12 mouse cellular contexts compared by ENCODE assay signal in genomic region chr1:155064111-155064510, GRCm38 (mm10). TPM values are rescaled to one million over a fixed set of nuclear protein-coding genes. Genes with fewer than 3 reads are reported as not detected.
DNase-seq lines count a peak whose midpoint lies in the region; ATAC-seq and TF ChIP-seq lines count a peak whose summit lies in the region.
"Had no signal": no experiment of that assay in that cellular context is flagged by ENCODE, and none has a peak within 500 bp of the region (broad histone marks: within the 10 kb centered on the region; RNA-seq: fewer than 3 reads in every experiment).

No protein-coding gene starts in this region.

- no peaks in the 10 kb centered on the region for H3K27me3 ChIP-seq in lung, embryonic 16.5 days (ENCODE audit: control insufficient read depth, insufficient read depth, low read depth, low read length)
- H3K27me3 ChIP-seq in kidney, postnatal 0 days (ENCODE audit: insufficient read depth, low read length) = no peaks in the 10 kb centered on the region
- H3K27me3 ChIP-seq in stomach, postnatal 0 days (ENCODE audit: control insufficient read depth, insufficient read depth, low read length) = no peaks in the 10 kb centered on the region
- H3K27me3 ChIP-seq: heart, embryonic 13.5 days; midbrain, embryonic 15.5 days had no signal

- H3K36me3 ChIP-seq in lung, embryonic 16.5 days (ENCODE audit: control insufficient read depth, insufficient read depth, low read length) = no peaks in the 10 kb centered on the region
- H3K36me3 ChIP-seq in kidney, postnatal 0 days (ENCODE audit: insufficient read depth, low read length) = no peaks in the 10 kb centered on the region
- no peaks in the 10 kb centered on the region for H3K36me3 ChIP-seq in stomach, postnatal 0 days (ENCODE audit: control insufficient read depth, insufficient read depth, low read length)
- H3K36me3 ChIP-seq: heart, embryonic 13.5 days; midbrain, embryonic 15.5 days had no signal

- no peaks in the 10 kb centered on the region for H3K9me3 ChIP-seq in lung, embryonic 16.5 days (ENCODE audit: control insufficient read depth, low read length)
- H3K9me3 ChIP-seq in kidney, postnatal 0 days (replicated peaks; ENCODE audit: low read length) = no peaks in the 10 kb centered on the region
- H3K9me3 ChIP-seq in stomach, postnatal 0 days (ENCODE audit: control insufficient read depth, low read length) = no peaks in the 10 kb centered on the region
- H3K9me3 ChIP-seq: heart, embryonic 13.5 days; midbrain, embryonic 15.5 days had no signal

- H3K4me3 ChIP-seq in gastrocnemius, adult 2 months = no peak overlapping the region
- H3K4me3 ChIP-seq in lung, embryonic 16.5 days (ENCODE audit: low read length) = no peak overlapping the region
- H3K4me3 ChIP-seq in kidney, postnatal 0 days (replicated peaks; ENCODE audit: low read depth, low read length) = no peak overlapping the region
- no peak overlapping the region for H3K4me3 ChIP-seq in stomach, postnatal 0 days (ENCODE audit: low read depth, low read length)
- H3K4me3 ChIP-seq: erythroblast, embryonic 14.5 days; heart, embryonic 13.5 days; midbrain, embryonic 15.5 days had no signal

- no peak for TF ChIP-seq CTCF in gastrocnemius, adult 2 months (IDR thresholded peaks at IDR 0.05)
- no peak for TF ChIP-seq CTCF in kidney, postnatal 0 days (IDR thresholded peaks at IDR 0.05; ENCODE audit: low read depth)
- TF ChIP-seq CTCF in stomach, postnatal 0 days (IDR thresholded peaks at IDR 0.05; ENCODE audit: low read depth) = no peak

- 0 out of 2 replicates have a peak overlapping the region, but pooled peaks have one; percentile 5 for H3K9ac ChIP-seq in lung, embryonic 16.5 days (ENCODE audit: low read length)
- no peak overlapping the region for H3K9ac ChIP-seq in kidney, postnatal 0 days (ENCODE audit: low read depth, low read length)
- H3K9ac ChIP-seq in stomach, postnatal 0 days (ENCODE audit: low read length) = no peak overlapping the region
- H3K9ac ChIP-seq: heart, embryonic 13.5 days; midbrain, embryonic 15.5 days had no signal

- peaks cover 7% of the 10 kb centered on the region for H3K4me1 ChIP-seq in lung, embryonic 16.5 days (replicated peaks; ENCODE audit: control insufficient read depth, insufficient read depth, low read length)
- H3K4me1 ChIP-seq in kidney, postnatal 0 days (replicated peaks; ENCODE audit: insufficient read depth, low read length) = 0 out of 2 replicates have a peak, but pooled peaks cover 6% of the 10 kb centered on the region
- H3K4me1 ChIP-seq in stomach, postnatal 0 days (replicated peaks; ENCODE audit: control insufficient read depth, insufficient read depth) = no peaks in the 10 kb centered on the region

- no peak for DNase-seq in gastrocnemius, adult 2 months
- DNase-seq in gastrocnemius, postnatal 14 days = no peak
- no peak for DNase-seq in lung, postnatal 14 days
- DNase-seq in kidney, postnatal 0 days (ENCODE audit: low spot score) = peak; percentile 56
- no peak for DNase-seq in stomach, postnatal 0 days (ENCODE audit: low spot score)
- DNase-seq in thymus, postnatal 10 days (ENCODE audit: low spot score in 2 of 2) = no peak
- DNase-seq in spleen, postnatal 10 days (ENCODE audit: low spot score in 2 of 2) = no peak
- DNase-seq: lung, postnatal 10 days had no signal

- 70% methylated on average over 5 of the region's 5 CpGs for WGBS in lung, embryonic 16.5 days
- 54% methylated on average over 5 of the region's 5 CpGs for WGBS in kidney, postnatal 0 days
- WGBS in stomach, postnatal 0 days = 79% methylated on average over 5 of the region's 5 CpGs

- no peak for ATAC-seq in lung, embryonic 16.5 days (ENCODE audit: low read depth)
- peak; percentile 47; the same call in 1 of the 2 replicates for ATAC-seq in kidney, postnatal 0 days (replicated peaks; ENCODE audit: low FRiP score, low read depth)
- peak; percentile 48 for ATAC-seq in stomach, postnatal 0 days (ENCODE audit: low FRiP score, low TSS enrichment)
- ATAC-seq: midbrain, embryonic 15.5 days had no signal

- TF ChIP-seq EP300 in stomach, postnatal 0 days (optimal IDR thresholded peaks at IDR 0.05) = no peak

- H3K27ac ChIP-seq in gastrocnemius, adult 2 months = peak overlapping the region; percentile 66
- H3K27ac ChIP-seq in lung, embryonic 16.5 days (ENCODE audit: low read length) = no peak overlapping the region
- peak overlapping the region; percentile 27; the same call in 1 of the 2 replicates for H3K27ac ChIP-seq in kidney, postnatal 0 days
- H3K27ac ChIP-seq in stomach, postnatal 0 days (replicated peaks) = no peak overlapping the region
- H3K27ac ChIP-seq: heart, embryonic 13.5 days; midbrain, embryonic 15.5 days had no signal

- no peak overlapping the region for H3K4me2 ChIP-seq in lung, embryonic 16.5 days (ENCODE audit: low read depth, low read length)
- no peak overlapping the region for H3K4me2 ChIP-seq in kidney, postnatal 0 days (ENCODE audit: low read length)
- H3K4me2 ChIP-seq in stomach, postnatal 0 days (replicated peaks; ENCODE audit: low read depth) = no peak overlapping the region
- H3K4me2 ChIP-seq: heart, embryonic 13.5 days; midbrain, embryonic 15.5 days had no signal

- intact Hi-C loops in gastrocnemius, adult 2 months (cut with DNase I) = no loop called here
- intact Hi-C loops in gastrocnemius, postnatal 14 days (cut with DNase I; ENCODE audit: low total_unique reads) = no loop called here

RNA-seq across cellular contexts. Expression of gene Ier5, which starts 35.3 kb away (rescaled TPM):
- total RNA-seq in gastrocnemius, adult 2 months (2021) = 1 to 10 TPM; 4.6 to 4.7 TPM
- 1 to 10 TPM; 4.6 to 6.4 TPM for total RNA-seq in gastrocnemius, postnatal 14 days (2021)
- polyA plus RNA-seq in lung, embryonic 16.5 days (2015; fragmentation: Nextera tagmentation; extraction: Ambion mirVana) = 4.3 and 4.5 TPM in 2 replicates
- 8.0 and 11.4 TPM in 2 replicates for polyA plus RNA-seq in kidney, postnatal 0 days (2015; fragmentation: Nextera tagmentation; extraction: Ambion mirVana)
- 7.3 and 11.2 TPM in 2 replicates for polyA plus RNA-seq in stomach, postnatal 0 days (2015; fragmentation: Nextera tagmentation; extraction: Ambion mirVana)

Comparison
In these comparisons a context has a peak if more than half of its experiments do, and no peak if none do; other contexts are left out.
1. H3K27ac ChIP-seq: peak in gastrocnemius, adult 2 months (single experiment) and kidney, postnatal 0 days (single experiment); none in lung, embryonic 16.5 days (single experiment) and stomach, postnatal 0 days (single experiment).